Mouse (Mus musculus): ENCODE data around the gene Brox. TPM values are rescaled to one million over a fixed set of nuclear protein-coding genes. Genes with fewer than 3 reads are reported as not detected.
"Not testable (repeated sequence)": the region's sequence is repeated elsewhere in the genome, so short reads cannot be mapped to it uniquely, and the experiment has no call there.

The Brox gene
- 38.2 and 42.1 TPM in 2 replicates for polyA plus RNA-seq (2015; fragmentation: Nextera tagmentation; extraction: Ambion mirVana)

- peak within 1 kb of the TSS; percentile 71 for H3K9ac ChIP-seq
- WGBS: 1% methylated on average over 39 of the region's 39 CpGs
- peak within 1 kb of the TSS; percentile 60 for H3K27ac ChIP-seq
- H3K27me3 ChIP-seq: no peaks in the 10 kb centered on the region
- no peaks in the 10 kb centered on the region for H3K4me1 ChIP-seq
- peak within 1 kb of the TSS; percentile 52 for H3K4me3 ChIP-seq
- peaks cover 9% of the 10 kb centered on the region for H3K36me3 ChIP-seq
- peak within 1 kb of the TSS; percentile 60 for H3K4me2 ChIP-seq
- peak; percentile 75 for ATAC-seq (ENCODE audit: insufficient number of reproducible peaks, insufficient read depth, low FRiP score, low TSS enrichment, low read depth)
- H3K9me3 ChIP-seq: no peaks in the 10 kb centered on the region
Observed at GRCm38 (mm10) chr1:183296877-183297383, at the start of gene Brox. TSS of gene Brox (minus strand) at chr1:183297269.

DNA sequence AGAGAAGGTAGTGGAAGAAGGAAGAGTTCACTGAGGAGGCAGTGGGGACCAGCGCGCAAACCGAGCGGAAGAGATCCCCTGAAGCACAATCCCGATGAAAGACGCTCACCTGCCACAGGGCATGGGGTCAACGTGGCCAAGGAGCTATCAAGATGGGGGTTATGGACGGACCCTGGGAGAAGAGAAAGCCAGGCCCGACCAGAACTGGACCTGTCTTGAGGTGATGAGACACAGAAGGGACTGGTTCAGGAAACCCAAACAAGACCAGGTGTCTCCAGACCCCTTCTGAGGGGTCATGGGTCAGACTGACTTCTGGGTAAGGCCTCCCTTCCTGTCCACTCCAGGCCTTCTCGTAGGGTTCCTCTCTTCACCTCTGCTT is 48.7 kb upstream of the Brox start:
- no peaks in the 10 kb centered on the region for H3K27me3 ChIP-seq
- H3K4me3 ChIP-seq: peak overlapping the region; percentile 98
- no peak for ATAC-seq (ENCODE audit: insufficient number of reproducible peaks, insufficient read depth, low FRiP score, low TSS enrichment, low read depth)
- peak overlapping the region; percentile 55; the same call in 1 of the 2 replicates for H3K27ac ChIP-seq
- H3K36me3 ChIP-seq: peaks cover 45% of the 10 kb centered on the region
- peaks cover 10% of the 10 kb centered on the region for H3K4me1 ChIP-seq
- H3K9me3 ChIP-seq: no peaks in the 10 kb centered on the region
- H3K4me2 ChIP-seq: peak overlapping the region; percentile 95
- H3K9ac ChIP-seq: peak overlapping the region; percentile 94
- 6% methylated on average over 10 of the region's 10 CpGs for WGBS

DNA sequence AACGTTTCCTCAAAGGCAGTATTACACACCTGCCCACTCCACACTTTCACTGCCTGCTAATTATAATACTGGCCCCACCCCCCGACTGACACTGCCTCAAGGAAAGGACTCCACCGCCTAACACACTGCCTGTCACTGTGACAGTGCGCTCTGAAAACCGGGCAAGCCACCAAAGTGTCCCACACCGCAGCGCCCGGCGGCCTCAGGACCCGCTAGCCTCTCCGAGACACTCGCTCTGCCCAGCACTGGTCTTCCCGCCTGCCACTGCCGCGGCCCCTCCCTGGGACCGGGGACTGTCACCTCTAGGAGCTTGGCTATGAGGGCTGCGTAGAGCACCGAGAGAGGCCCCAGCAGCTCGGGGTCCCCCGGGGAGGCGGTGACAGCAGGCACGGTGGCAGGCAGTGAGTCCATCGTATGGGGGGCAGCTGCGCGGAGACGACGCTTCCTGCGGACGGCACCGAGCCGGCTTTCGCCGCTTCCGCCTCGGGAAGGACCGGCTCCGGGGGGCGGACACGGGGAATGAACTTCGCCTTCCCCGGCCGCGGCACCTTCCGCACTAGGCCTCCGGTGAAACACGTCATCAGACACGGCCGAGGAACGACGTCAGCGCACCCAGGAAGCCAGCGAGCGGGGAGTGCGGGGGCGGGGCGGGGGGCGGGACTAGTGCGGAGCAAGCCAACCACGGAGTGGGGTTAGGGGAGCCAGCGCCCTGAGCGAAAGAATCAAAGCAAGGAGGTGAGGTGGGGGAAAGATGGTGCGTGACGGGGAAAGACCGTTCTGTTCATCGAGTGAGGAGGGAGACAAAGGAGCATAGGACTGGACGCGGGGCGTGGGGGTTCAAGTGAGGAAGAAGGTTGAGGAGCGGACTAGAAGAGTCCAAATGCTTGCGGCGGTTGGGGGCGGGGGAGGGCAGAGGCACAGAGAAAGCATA is 48.1 kb upstream of the Brox start:
- under 1% methylated on average over 72 of the region's 72 CpGs for WGBS
- Histone ChIP-seq H3K36me3 (peaks cover 45% of the 10 kb centered on the region), H3K4me1 (peaks cover 10% of the 10 kb centered on the region), H3K4me2 (peak overlapping the region; percentile 95), H3K27me3 (no peaks in the 10 kb centered on the region), H3K27ac (peak overlapping the region; percentile 55), H3K9me3 (no peaks in the 10 kb centered on the region), H3K4me3 (peak overlapping the region; percentile 98), H3K9ac (peak overlapping the region; percentile 94)
- peak; percentile 96 for ATAC-seq (ENCODE audit: insufficient number of reproducible peaks, insufficient read depth, low FRiP score, low TSS enrichment, low read depth)

DNA sequence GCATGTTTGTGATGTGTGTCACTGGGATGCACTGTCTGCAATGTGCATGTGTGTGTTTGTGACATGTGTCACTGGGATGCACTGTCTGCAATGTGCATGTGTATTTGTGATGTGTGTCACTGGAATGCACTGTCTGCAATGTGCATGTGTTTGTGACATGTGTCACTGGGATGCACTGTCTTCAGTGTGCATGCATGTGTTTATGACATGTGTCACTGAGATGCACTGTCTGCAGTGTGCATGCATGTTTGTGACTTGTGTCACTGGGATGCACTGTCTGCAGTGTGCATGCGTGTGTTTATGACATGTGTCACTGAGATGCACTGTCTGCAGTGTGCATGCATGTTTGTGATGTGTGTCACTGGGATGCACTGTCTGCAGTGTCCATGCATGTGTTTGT is 45.8 kb upstream of the Brox start:
- not testable (repeated sequence) for H3K27me3 ChIP-seq; H3K9ac ChIP-seq; H3K9me3 ChIP-seq; ATAC-seq (ENCODE audit: insufficient number of reproducible peaks, insufficient read depth, low FRiP score, low TSS enrichment, low read depth); H3K27ac ChIP-seq; H3K4me3 ChIP-seq; H3K4me2 ChIP-seq
- peaks cover 41% of the 10 kb centered on the region for H3K36me3 ChIP-seq
- WGBS: 91% methylated on average over 1 of the region's 1 CpGs
- H3K4me1 ChIP-seq: peaks cover 10% of the 10 kb centered on the region

GRCm38 (mm10) chr1:183327171-183327570 is 30.1 kb upstream of the Brox start:
- no peaks in the 10 kb centered on the region for H3K27me3 ChIP-seq
- no peak overlapping the region for H3K9ac ChIP-seq
- no peaks in the 10 kb centered on the region for H3K4me1 ChIP-seq
- ATAC-seq (ENCODE audit: insufficient number of reproducible peaks, insufficient read depth, low FRiP score, low TSS enrichment, low read depth): no peak
- no peak overlapping the region for H3K27ac ChIP-seq
- H3K4me3 ChIP-seq: no peak overlapping the region
- peaks cover 86% of the 10 kb centered on the region for H3K36me3 ChIP-seq
- H3K9me3 ChIP-seq: no peaks in the 10 kb centered on the region
- no peak overlapping the region for H3K4me2 ChIP-seq
- WGBS: 94% methylated on average over 8 of the region's 8 CpGs

- peaks cover 85% of the 10 kb centered on the region for H3K36me3 ChIP-seq
Observed at GRCm38 (mm10) chr1:183324433-183324832, 27.4 kb upstream of the Brox start.

GRCm38 (mm10) chr1:183323923-183324322 is 26.9 kb upstream of the Brox start:
- Histone ChIP-seq H3K9ac (no peak overlapping the region), H3K4me1 (no peaks in the 10 kb centered on the region), H3K4me3 (no peak overlapping the region), H3K27ac (no peak overlapping the region), H3K36me3 (peaks cover 85% of the 10 kb centered on the region), H3K4me2 (no peak overlapping the region), H3K9me3 (no peaks in the 10 kb centered on the region), H3K27me3 (no peaks in the 10 kb centered on the region)
- no peak for ATAC-seq (ENCODE audit: insufficient number of reproducible peaks, insufficient read depth, low FRiP score, low TSS enrichment, low read depth)
- WGBS: 93% methylated on average over 2 of the region's 2 CpGs

More at GRCm38 (mm10) chr1:183324433-183324832, 27.4 kb upstream of the Brox start:
- no peak for ATAC-seq (ENCODE audit: insufficient number of reproducible peaks, insufficient read depth, low FRiP score, low TSS enrichment, low read depth)
- no peaks in the 10 kb centered on the region for H3K9me3 ChIP-seq
- no peaks in the 10 kb centered on the region for H3K4me1 ChIP-seq
- H3K27ac ChIP-seq: no peak overlapping the region
- H3K4me2 ChIP-seq: no peak overlapping the region
- H3K27me3 ChIP-seq: no peaks in the 10 kb centered on the region
- H3K4me3 ChIP-seq: no peak overlapping the region
- 95% methylated on average over 6 of the region's 6 CpGs for WGBS
- no peak overlapping the region for H3K9ac ChIP-seq

GRCm38 (mm10) chr1:183322496-183322895 is 25.4 kb upstream of the Brox start:
- peaks cover 80% of the 10 kb centered on the region for H3K36me3 ChIP-seq
- not testable (repeated sequence) for H3K4me2 ChIP-seq; H3K27ac ChIP-seq; H3K4me3 ChIP-seq; ATAC-seq (ENCODE audit: insufficient number of reproducible peaks, insufficient read depth, low FRiP score, low TSS enrichment, low read depth); H3K4me1 ChIP-seq; H3K9ac ChIP-seq; H3K27me3 ChIP-seq; H3K9me3 ChIP-seq
- WGBS: 90% methylated on average over 5 of the region's 5 CpGs

DNA sequence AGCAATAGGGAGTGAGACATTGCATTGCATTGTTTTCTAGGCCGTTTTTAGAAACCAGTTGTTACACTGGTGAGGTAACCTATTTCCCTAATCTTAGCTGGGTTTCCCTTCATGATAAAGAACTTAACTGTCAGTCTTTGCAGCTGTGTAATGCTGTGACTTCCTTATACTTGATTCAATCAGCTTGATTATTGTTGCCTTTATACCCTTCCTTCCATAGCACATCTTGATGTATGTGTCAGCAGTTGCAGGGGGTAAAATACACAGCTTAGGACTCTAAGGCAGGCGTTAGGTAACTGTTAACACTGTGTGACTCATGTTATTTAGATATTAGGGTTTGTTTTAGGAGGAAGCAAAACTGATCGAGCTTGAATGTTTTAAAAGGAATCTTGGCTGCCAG is 23.6 kb upstream of the Brox start:
- H3K9me3 ChIP-seq: no peaks in the 10 kb centered on the region
- H3K27ac ChIP-seq: no peak overlapping the region
- no peak overlapping the region for H3K9ac ChIP-seq
- no peak overlapping the region for H3K4me2 ChIP-seq
- no peak overlapping the region for H3K4me3 ChIP-seq
- H3K27me3 ChIP-seq: no peaks in the 10 kb centered on the region
- no peaks in the 10 kb centered on the region for H3K4me1 ChIP-seq
- peaks cover 80% of the 10 kb centered on the region for H3K36me3 ChIP-seq
- WGBS: 82% methylated on average over 3 of the region's 3 CpGs
- ATAC-seq (ENCODE audit: insufficient number of reproducible peaks, insufficient read depth, low FRiP score, low TSS enrichment, low read depth): no peak

- ATAC-seq (ENCODE audit: insufficient number of reproducible peaks, insufficient read depth, low FRiP score, low TSS enrichment, low read depth): no peak
- Histone ChIP-seq H3K4me1 (no peaks in the 10 kb centered on the region), H3K4me3 (no peak overlapping the region), H3K9me3 (no peaks in the 10 kb centered on the region), H3K36me3 (peaks cover 70% of the 10 kb centered on the region), H3K27me3 (no peaks in the 10 kb centered on the region), H3K4me2 (no peak overlapping the region), H3K27ac (no peak overlapping the region), H3K9ac (no peak overlapping the region)
- 87% methylated on average over 2 of the region's 2 CpGs for whole genome bisulfite sequencing
Observed at GRCm38 (mm10) chr1:183315783-183316182, 18.7 kb upstream of the Brox start.

- H3K27ac ChIP-seq: no peak overlapping the region
- 95% methylated on average over 2 of the region's 2 CpGs for WGBS
- H3K36me3 ChIP-seq: peaks cover 52% of the 10 kb centered on the region
Observed at GRCm38 (mm10) chr1:183312076-183312475, 15.0 kb upstream of the Brox start.

GRCm38 (mm10) chr1:183309601-183310000 is 12.5 kb upstream of the Brox start:
- WGBS: 83% methylated on average over 2 of the region's 2 CpGs
- ATAC-seq (ENCODE audit: insufficient number of reproducible peaks, insufficient read depth, low FRiP score, low TSS enrichment, low read depth); H3K4me3 ChIP-seq; H3K4me2 ChIP-seq; H3K9ac ChIP-seq; H3K4me1 ChIP-seq; H3K9me3 ChIP-seq; H3K27ac ChIP-seq; H3K27me3 ChIP-seq: not testable (repeated sequence)
- peaks cover 29% of the 10 kb centered on the region for H3K36me3 ChIP-seq

More at GRCm38 (mm10) chr1:183312076-183312475, 15.0 kb upstream of the Brox start:
- Histone ChIP-seq H3K4me3 (no peak overlapping the region), H3K4me1 (peaks cover 7% of the 10 kb centered on the region; the same call in 1 of the 2 replicates), H3K4me2 (no peak overlapping the region), H3K27me3 (no peaks in the 10 kb centered on the region), H3K9me3 (no peaks in the 10 kb centered on the region), H3K9ac (no peak overlapping the region)
- no peak for ATAC-seq (ENCODE audit: insufficient number of reproducible peaks, insufficient read depth, low FRiP score, low TSS enrichment, low read depth)

All from embryonic facial prominence, embryonic 13.5 days (tissue).